Mouse (Mus musculus) gastrocnemius, adult 8-10 months (tissue): Measurements from ENCODE around the gene Entr1. TPM values are rescaled to one million over a fixed set of nuclear protein-coding genes. Genes with fewer than 3 reads are reported as not detected.
A peak's percentile ranks its signal among the peaks of the same experiment; 100 is the strongest.
"Not testable (repeated sequence)": the region's sequence is repeated elsewhere in the genome, so short reads cannot be mapped to it uniquely, and the experiment has no call there.

Experiments used
- DNase-seq, 2 experiments: peaks; one replicate each; pipeline ENCODE4 v3.0.0; 2022; ENCODE audit warnings: low spot score in 2 of 2
- total RNA-seq, 4 experiments: library from RNA; stranded (reverse); gene quantifications; 2 replicates each; pipeline ENCODE4 v1.2.4; 2022

The Entr1 gene
- total RNA-seq, 4 experiments from 2014 or later = 17.8 to 28.0 (median 24.8) TPM

GRCm38 (mm10) chr2:26388682-26389153 lies 398 bp downstream of the Entr1 start:
- DNase-seq = no peak

- DNase-seq = no peak
Measured at GRCm38 (mm10) chr2:26387713-26388112, 1.4 kb downstream of the Entr1 start.

GRCm38 (mm10) chr2:26380871-26381270 lies 8.2 kb downstream of the Entr1 start:
- not testable (repeated sequence) for DNase-seq

- DNase-seq = peak; percentile 69 to 73
Measured at GRCm38 (mm10) chr2:26380131-26380771, 8.9 kb downstream of the Entr1 start, which contains the start of gene Snapc4. Gene Snapc4, minus strand, starts transcription at chr2:26380653.

- no peak for DNase-seq
Measured at GRCm38 (mm10) chr2:26372396-26372795, 16.7 kb downstream of the Entr1 start.

- no peak for DNase-seq
Measured at GRCm38 (mm10) chr2:26368572-26368971, 20.5 kb downstream of the Entr1 start.

- DNase-seq = no peak
Measured at GRCm38 (mm10) chr2:26367911-26368310, 21.2 kb downstream of the Entr1 start.

- DNase-seq = peak; percentile 74 to 78
Measured at GRCm38 (mm10) chr2:26364738-26365465, 24.2 kb downstream of the Entr1 start.

GRCm38 (mm10) chr2:26363481-26363880 lies 25.6 kb downstream of the Entr1 start:
- DNase-seq = no peak

GRCm38 (mm10) chr2:26362991-26363390 lies 26.1 kb downstream of the Entr1 start:
- DNase-seq = no peak

- DNase-seq = no peak
Measured at GRCm38 (mm10) chr2:26360772-26361171, 28.3 kb downstream of the Entr1 start, which contains the start of gene Card9. Gene Card9, minus strand, starts transcription at chr2:26360918.

- peak in 1 of 2 experiments; percentile 30 for DNase-seq
Measured at GRCm38 (mm10) chr2:26359983-26360382, 29.1 kb downstream of the Entr1 start.

GRCm38 (mm10) chr2:26358667-26359320 lies 30.3 kb downstream of the Entr1 start:
- DNase-seq = no peak

- no peak for DNase-seq
Measured at GRCm38 (mm10) chr2:26357484-26357883, 31.6 kb downstream of the Entr1 start.

- no peak for DNase-seq
Measured at GRCm38 (mm10) chr2:26356678-26357077, 32.4 kb downstream of the Entr1 start.

- DNase-seq = no peak
Measured at GRCm38 (mm10) chr2:26356231-26356630, 32.9 kb downstream of the Entr1 start.

GRCm38 (mm10) chr2:26354401-26354800 lies 34.7 kb downstream of the Entr1 start:
- no peak for DNase-seq

GRCm38 (mm10) chr2:26353066-26353980 lies 35.8 kb downstream of the Entr1 start:
- no peak for DNase-seq

GRCm38 (mm10) chr2:26352291-26352910 lies 36.7 kb downstream of the Entr1 start:
- DNase-seq = no peak
